28 mouse cellular contexts compared by ENCODE assay signal in genomic region chr13:48490396-48491182, GRCm38 (mm10). TPM values are rescaled to one million over a fixed set of nuclear protein-coding genes. Genes with fewer than 3 reads are reported as not detected.
A peak's percentile ranks its signal among the peaks of the same experiment; 100 is the strongest.
DNase-seq lines count a peak whose midpoint lies in the region; ATAC-seq and TF ChIP-seq lines count a peak whose summit lies in the region.
"Had no signal": no experiment of that assay in that cellular context is flagged by ENCODE, and none has a peak within 500 bp of the region (broad histone marks: within the 10 kb centered on the region; RNA-seq: fewer than 3 reads in every experiment).

No protein-coding gene starts in this region.

- H3K4me2 ChIP-seq in lung, postnatal 0 days (replicated peaks; ENCODE audit: low read depth, low read length): no peak overlapping the region
- no peak overlapping the region for H3K4me2 ChIP-seq in hindbrain, embryonic 13.5 days
- H3K4me2 ChIP-seq: embryonic facial prominence, embryonic 15.5 days; forebrain, embryonic 15.5 days; heart, embryonic 15.5 days; intestine, embryonic 15.5 days; liver, embryonic 12.5 days had no signal

- H3K9me3 ChIP-seq in lung, postnatal 0 days (ENCODE audit: low read length): no peaks in the 10 kb centered on the region
- H3K9me3 ChIP-seq in hindbrain, embryonic 13.5 days: peaks cover 6% of the 10 kb centered on the region; the same call in 1 of the 2 replicates
- H3K9me3 ChIP-seq: embryonic facial prominence, embryonic 15.5 days; forebrain, embryonic 15.5 days; heart, embryonic 15.5 days; intestine, embryonic 15.5 days; liver, embryonic 12.5 days had no signal

- H3K27me3 ChIP-seq in lung, postnatal 0 days (replicated peaks; ENCODE audit: insufficient read depth, low read length): no peaks in the 10 kb centered on the region
- no peaks in the 10 kb centered on the region for H3K27me3 ChIP-seq in hindbrain, embryonic 13.5 days
- H3K27me3 ChIP-seq: embryonic facial prominence, embryonic 15.5 days; forebrain, embryonic 15.5 days; heart, embryonic 15.5 days; intestine, embryonic 15.5 days; liver, embryonic 12.5 days; Patski had no signal

- H3K4me3 ChIP-seq in lung, postnatal 0 days (ENCODE audit: low read depth, low read length): no peak overlapping the region
- H3K4me3 ChIP-seq in hindbrain, embryonic 13.5 days: no peak overlapping the region
- H3K4me3 ChIP-seq: embryonic facial prominence, embryonic 10.5 days; embryonic facial prominence, embryonic 15.5 days; forebrain, embryonic 15.5 days; gastrocnemius, adult 2 months; heart, embryonic 15.5 days; intestine, embryonic 15.5 days; liver, embryonic 12.5 days had no signal

- WGBS in lung, postnatal 0 days: 82% methylated on average over 35 of the region's 35 CpGs
- WGBS in hindbrain, embryonic 13.5 days: 92% methylated on average over 35 of the region's 35 CpGs

- TF ChIP-seq EP300 in lung, postnatal 0 days (IDR thresholded peaks at IDR 0.05): no peak

- ATAC-seq in lung, postnatal 0 days: no peak
- ATAC-seq in hindbrain, embryonic 13.5 days (ENCODE audit: low FRiP score): no peak
- ATAC-seq: activated CD4-positive, CD25-positive, alpha-beta regulatory T cell, adult 4 months; forebrain, embryonic 15.5 days; hindbrain, postnatal 0 days; intestine, embryonic 15.5 days; liver, embryonic 12.5 days; liver, postnatal 0 days; Patski had no signal

- peak; percentile 28 to 39 for DNase-seq in kidney, postnatal 4 days
- no peak for DNase-seq in kidney, adult 18-20 months
- DNase-seq in ES-CJ7 (ENCODE audit: low read depth, low spot score): peak; percentile 75
- DNase-seq in ZHBTc4 (ENCODE audit: low read depth, low spot score): peak; percentile 92
- DNase-seq in adipocyte (ENCODE audit: low spot score): no peak
- DNase-seq in lung, postnatal 0 days (ENCODE audit: low spot score): no peak
- DNase-seq: adrenal gland, postnatal 10 days; cerebellum, adult 8-10 months; cerebellum, postnatal 25 days; gastrocnemius, adult 2 months; gastrocnemius, postnatal 36 days; kidney, adult 9 months; kidney, postnatal 36 days; left cerebral cortex, postnatal 4 days; liver, postnatal 0 days; lung, postnatal 10 days; midbrain, embryonic 14.5 days; thymus, postnatal 4 days had no signal

- H3K36me3 ChIP-seq in lung, postnatal 0 days (ENCODE audit: insufficient read depth, low read length): peaks cover 18% of the 10 kb centered on the region
- peaks cover 88% of the 10 kb centered on the region for H3K36me3 ChIP-seq in hindbrain, embryonic 13.5 days

- no peak for TF ChIP-seq CTCF in lung, postnatal 0 days (IDR thresholded peaks at IDR 0.05)

- H3K4me1 ChIP-seq in lung, postnatal 0 days (ENCODE audit: insufficient read depth, low read depth, low read length): no peaks in the 10 kb centered on the region
- no peaks in the 10 kb centered on the region for H3K4me1 ChIP-seq in hindbrain, embryonic 13.5 days (replicated peaks)
- H3K4me1 ChIP-seq: embryonic facial prominence, embryonic 10.5 days; embryonic facial prominence, embryonic 15.5 days; forebrain, embryonic 15.5 days; intestine, embryonic 15.5 days; liver, embryonic 12.5 days had no signal

- no peak overlapping the region for H3K9ac ChIP-seq in lung, postnatal 0 days (replicated peaks; ENCODE audit: low read depth)
- no peak overlapping the region for H3K9ac ChIP-seq in hindbrain, embryonic 13.5 days
- H3K9ac ChIP-seq: embryonic facial prominence, embryonic 15.5 days; forebrain, embryonic 15.5 days; heart, embryonic 15.5 days; intestine, embryonic 15.5 days; liver, embryonic 12.5 days; liver, postnatal 0 days had no signal

- no peak overlapping the region for H3K27ac ChIP-seq in lung, postnatal 0 days (ENCODE audit: low read length)
- no peak overlapping the region for H3K27ac ChIP-seq in hindbrain, embryonic 13.5 days
- H3K27ac ChIP-seq: embryonic facial prominence, embryonic 10.5 days; embryonic facial prominence, embryonic 15.5 days; forebrain, embryonic 15.5 days; gastrocnemius, adult 2 months; heart, embryonic 15.5 days; hindbrain, postnatal 0 days; intestine, embryonic 15.5 days; liver, embryonic 12.5 days had no signal

RNA-seq across cellular contexts. Expression of gene Zfp169, which starts 22.7 kb away (rescaled TPM):
- 1.3 and 1.6 TPM in 2 replicates for polyA plus RNA-seq in lung, postnatal 0 days (2015; fragmentation: Nextera tagmentation; extraction: Ambion mirVana)
- polyA plus RNA-seq in hindbrain, embryonic 13.5 days (2015; fragmentation: Nextera tagmentation; extraction: Ambion mirVana): 7.6 and 8.2 TPM in 2 replicates

RNA-seq across cellular contexts. Expression of gene A830005F24Rik, which starts 22.8 kb away (rescaled TPM):
- polyA plus RNA-seq in lung, postnatal 0 days (2015; fragmentation: Nextera tagmentation; extraction: Ambion mirVana): 0.41 TPM in 1 of 2 replicates, not detected in the other
- polyA plus RNA-seq in hindbrain, embryonic 13.5 days (2015; fragmentation: Nextera tagmentation; extraction: Ambion mirVana): 3.6 and 4.4 TPM in 2 replicates

Comparison
In these comparisons a context has a peak if more than half of its experiments do, and no peak if none do; other contexts are left out.
1. DNase-seq: peak in kidney, postnatal 4 days (2 of 2), ES-CJ7 (single experiment) and ZHBTc4 (single experiment); none in kidney, adult 18-20 months (single experiment), adipocyte (single experiment) and lung, postnatal 0 days (single experiment).